12 mouse cellular contexts compared by ENCODE assay signal in genomic region chr4:106633281-106634085, GRCm38 (mm10). TPM values are rescaled to one million over a fixed set of nuclear protein-coding genes. Genes with fewer than 3 reads are reported as not detected.
A peak's percentile ranks its signal among the peaks of the same experiment; 100 is the strongest.
DNase-seq lines count a peak whose midpoint lies in the region; ATAC-seq and TF ChIP-seq lines count a peak whose summit lies in the region.
"Had no signal": no experiment of that assay in that cellular context is flagged by ENCODE, and none has a peak within 500 bp of the region (broad histone marks: within the 10 kb centered on the region; RNA-seq: fewer than 3 reads in every experiment).

No protein-coding gene starts in this region.

- intact Hi-C loops in heart, postnatal 25 days (cut with DNase I): loop anchor here (5.0 kb wide), 2 partner anchors 39 to 529 kb away; no protein-coding TSS in a partner anchor

- peak overlapping the region; percentile 35; the same call in 1 of the 2 replicates for H3K27ac ChIP-seq in heart, embryonic 11.5 days (ENCODE audit: low read depth, low read length)
- H3K27ac ChIP-seq in lung, embryonic 14.5 days (ENCODE audit: low read depth): peak overlapping the region; percentile 65
- peak overlapping the region; percentile 74 for H3K27ac ChIP-seq in hindbrain, postnatal 0 days
- H3K27ac ChIP-seq in neural tube, embryonic 15.5 days (replicated peaks): peak overlapping the region; percentile 86
- H3K27ac ChIP-seq: macrophage had no signal

- TF ChIP-seq CTCF in lung, embryonic 14.5 days (IDR thresholded peaks at IDR 0.05; ENCODE audit: low read depth): no peak
- no peak for TF ChIP-seq CTCF in lung, adult 2 months (IDR thresholded peaks at IDR 0.05; ENCODE audit: insufficient read depth, low read length)
- no peak for TF ChIP-seq CTCF in hindbrain, postnatal 0 days (IDR thresholded peaks at IDR 0.05; ENCODE audit: low read depth)

- peaks cover 3% of the 10 kb centered on the region; the same call in 1 of the 2 replicates for H3K4me1 ChIP-seq in heart, embryonic 11.5 days (ENCODE audit: control insufficient read depth, insufficient read depth, low read length)
- H3K4me1 ChIP-seq in lung, embryonic 14.5 days (ENCODE audit: insufficient read depth): 0 out of 2 replicates have a peak, but pooled peaks cover 3% of the 10 kb centered on the region
- peaks cover 2% of the 10 kb centered on the region; the same call in 1 of the 2 replicates for H3K4me1 ChIP-seq in lung, adult 2 months (ENCODE audit: control insufficient read depth, insufficient read depth, low read length)
- H3K4me1 ChIP-seq in hindbrain, postnatal 0 days (ENCODE audit: insufficient read depth, low read length): peaks cover 28% of the 10 kb centered on the region
- peaks cover 57% of the 10 kb centered on the region for H3K4me1 ChIP-seq in neural tube, embryonic 15.5 days

- H3K4me3 ChIP-seq in heart, embryonic 11.5 days (ENCODE audit: low read depth, low read length): no peak overlapping the region
- no peak overlapping the region for H3K4me3 ChIP-seq in lung, embryonic 14.5 days (ENCODE audit: low read depth, low read length)
- no peak overlapping the region for H3K4me3 ChIP-seq in lung, adult 2 months (replicated peaks; ENCODE audit: extremely low read depth, low read depth, low read length)
- H3K4me3 ChIP-seq in hindbrain, postnatal 0 days (ENCODE audit: low read length): no peak overlapping the region
- H3K4me3 ChIP-seq in neural tube, embryonic 15.5 days (replicated peaks): no peak overlapping the region

- no peak for TF ChIP-seq POLR2A in lung, adult 2 months (IDR thresholded peaks at IDR 0.05; ENCODE audit: borderline replicate concordance, extremely low read depth, low read depth, low read length)

- no peak for ATAC-seq in heart, embryonic 11.5 days (replicated peaks; ENCODE audit: insufficient number of reproducible peaks, low FRiP score, low TSS enrichment)
- ATAC-seq in lung, embryonic 14.5 days (ENCODE audit: insufficient read depth): peak; percentile 20; the same call in 1 of the 2 replicates
- ATAC-seq in hindbrain, postnatal 0 days: peak; percentile 4; the same call in 1 of the 2 replicates
- ATAC-seq in neural tube, embryonic 15.5 days (ENCODE audit: low FRiP score): peak; percentile 60

- H3K4me2 ChIP-seq in heart, embryonic 11.5 days: no peak overlapping the region
- H3K4me2 ChIP-seq in lung, embryonic 14.5 days: no peak overlapping the region
- no peak overlapping the region for H3K4me2 ChIP-seq in hindbrain, postnatal 0 days (ENCODE audit: low read depth, low read length)
- H3K4me2 ChIP-seq in neural tube, embryonic 15.5 days: peak overlapping the region; percentile 30

- 32% methylated on average over 8 of the region's 8 CpGs for WGBS in heart, embryonic 11.5 days (ENCODE audit: insufficient replicate concordance)
- 21% methylated on average over 8 of the region's 8 CpGs for WGBS in lung, embryonic 14.5 days
- WGBS in lung, adult 2 months: 27% methylated on average over 8 of the region's 8 CpGs
- 22% methylated on average over 8 of the region's 8 CpGs for WGBS in hindbrain, postnatal 0 days
- 20% methylated on average over 8 of the region's 8 CpGs for WGBS in neural tube, embryonic 15.5 days

- no peaks in the 10 kb centered on the region for H3K36me3 ChIP-seq in heart, embryonic 11.5 days (ENCODE audit: control insufficient read depth, insufficient read depth, low read length)
- no peaks in the 10 kb centered on the region for H3K36me3 ChIP-seq in lung, embryonic 14.5 days (ENCODE audit: insufficient read depth)
- H3K36me3 ChIP-seq in hindbrain, postnatal 0 days (ENCODE audit: insufficient read depth, low read length): no peaks in the 10 kb centered on the region
- no peaks in the 10 kb centered on the region for H3K36me3 ChIP-seq in neural tube, embryonic 15.5 days

- H3K27me3 ChIP-seq in heart, embryonic 11.5 days (ENCODE audit: control insufficient read depth, insufficient read depth, low read length): peaks cover 17% of the 10 kb centered on the region
- no peaks in the 10 kb centered on the region; the same call in 1 of the 2 replicates for H3K27me3 ChIP-seq in lung, embryonic 14.5 days (ENCODE audit: insufficient read depth, low read length)
- H3K27me3 ChIP-seq in hindbrain, postnatal 0 days (ENCODE audit: insufficient read depth, low read length): no peaks in the 10 kb centered on the region
- no peaks in the 10 kb centered on the region for H3K27me3 ChIP-seq in neural tube, embryonic 15.5 days (replicated peaks)

- no peaks in the 10 kb centered on the region for H3K9me3 ChIP-seq in heart, embryonic 11.5 days (replicated peaks; ENCODE audit: control insufficient read depth, low read length)
- H3K9me3 ChIP-seq in lung, embryonic 14.5 days (ENCODE audit: low read depth, low read length): no peaks in the 10 kb centered on the region
- no peaks in the 10 kb centered on the region for H3K9me3 ChIP-seq in hindbrain, postnatal 0 days (ENCODE audit: low read length)
- H3K9me3 ChIP-seq in neural tube, embryonic 15.5 days (replicated peaks): no peaks in the 10 kb centered on the region

- H3K9ac ChIP-seq in heart, embryonic 11.5 days (ENCODE audit: low read depth, low read length): no peak overlapping the region
- H3K9ac ChIP-seq in lung, embryonic 14.5 days: no peak overlapping the region
- no peak overlapping the region; the same call in 1 of the 2 replicates for H3K9ac ChIP-seq in hindbrain, postnatal 0 days (replicated peaks; ENCODE audit: low read length)
- H3K9ac ChIP-seq in neural tube, embryonic 15.5 days (replicated peaks): 0 out of 2 replicates have a peak overlapping the region, but pooled peaks have one; percentile 10

- DNase-seq in heart, postnatal 25 days (ENCODE audit: low spot score): no peak
- DNase-seq in lung, embryonic 14.5 days: peak; percentile 44
- DNase-seq in lung, adult 2 months: no peak
- DNase-seq in hindbrain, postnatal 0 days (ENCODE audit: low spot score): peak; percentile 36
- DNase-seq in cerebellum, adult 11-12 months: no peak
- no peak for DNase-seq in gastrocnemius, postnatal 25 days
- DNase-seq: adrenal gland, adult 8-10 months; right cerebral cortex, postnatal 14 days had no signal

RNA-seq across cellular contexts. Expression of gene Ttc22, which starts 11.3 kb away (rescaled TPM):
- 0.43 and 0.66 TPM in 2 replicates for polyA plus RNA-seq in heart, embryonic 11.5 days (2014; fragmentation: Nextera tagmentation; extraction: Ambion mirVana)
- under 1 TPM in 1 of 2 experiments, not detected in 1; 0.08 TPM for total RNA-seq in heart, postnatal 25 days (2021)
- 0.92 and 1.1 TPM in 2 replicates for polyA plus RNA-seq in lung, embryonic 14.5 days (2014; fragmentation: Nextera tagmentation; extraction: Ambion mirVana)
- polyA plus RNA-seq in lung, adult 2 months (2012; rRNA removed): 1.8 and 8.2 TPM in 2 replicates
- 0.89 and 1.0 TPM in 2 replicates for total RNA-seq in hindbrain, postnatal 0 days (2014; rRNA removed)
- 1.8 and 2.3 TPM in 2 replicates for polyA plus RNA-seq in hindbrain, postnatal 0 days (2015; fragmentation: Nextera tagmentation; extraction: Ambion mirVana)
- 2.0 and 2.2 TPM in 2 replicates for polyA plus RNA-seq in neural tube, embryonic 15.5 days (2015; fragmentation: Nextera tagmentation; extraction: Ambion mirVana)
- not detected for total RNA-seq in gastrocnemius, postnatal 25 days (2021)
- total RNA-seq: CH12.LX had no signal
- polyA plus RNA-seq: macrophage had no signal

RNA-seq across cellular contexts. Expression of gene Lexm, which starts 16.4 kb away (rescaled TPM):
- polyA plus RNA-seq in heart, embryonic 11.5 days (2014; fragmentation: Nextera tagmentation; extraction: Ambion mirVana): 0.34 and 1.3 TPM in 2 replicates
- total RNA-seq in heart, postnatal 25 days (2021): not detected
- polyA plus RNA-seq in lung, embryonic 14.5 days (2014; fragmentation: Nextera tagmentation; extraction: Ambion mirVana): not detected in 2 replicates
- 0.11 TPM in 1 of 2 replicates, not detected in the other for polyA plus RNA-seq in lung, adult 2 months (2012; rRNA removed)
- total RNA-seq in hindbrain, postnatal 0 days (2014; rRNA removed): 0.43 TPM in 1 of 2 replicates, not detected in the other
- not detected in 2 replicates for polyA plus RNA-seq in hindbrain, postnatal 0 days (2015; fragmentation: Nextera tagmentation; extraction: Ambion mirVana)
- not detected in 2 replicates for polyA plus RNA-seq in neural tube, embryonic 15.5 days (2015; fragmentation: Nextera tagmentation; extraction: Ambion mirVana)
- not detected for total RNA-seq in gastrocnemius, postnatal 25 days (2021)
- total RNA-seq: adrenal gland, adult 8-10 months had no signal
- polyA plus RNA-seq: macrophage had no signal

RNA-seq across cellular contexts. Expression of gene Pars2, which starts 17.4 kb away (rescaled TPM):
- polyA plus RNA-seq in heart, embryonic 11.5 days (2014; fragmentation: Nextera tagmentation; extraction: Ambion mirVana): 11.3 and 12.2 TPM in 2 replicates
- total RNA-seq in heart, postnatal 25 days (2021): 1 to 10 TPM; 4.2 to 5.6 TPM
- polyA plus RNA-seq in lung, embryonic 14.5 days (2014; fragmentation: Nextera tagmentation; extraction: Ambion mirVana): 14.3 and 14.5 TPM in 2 replicates
- polyA plus RNA-seq in lung, adult 2 months (2012; rRNA removed): 3.5 and 7.8 TPM in 2 replicates
- 8.4 and 12.1 TPM in 2 replicates for total RNA-seq in hindbrain, postnatal 0 days (2014; rRNA removed)
- 7.4 and 9.1 TPM in 2 replicates for polyA plus RNA-seq in hindbrain, postnatal 0 days (2015; fragmentation: Nextera tagmentation; extraction: Ambion mirVana)
- 8.8 and 10.1 TPM in 2 replicates for polyA plus RNA-seq in neural tube, embryonic 15.5 days (2015; fragmentation: Nextera tagmentation; extraction: Ambion mirVana)
- total RNA-seq in gastrocnemius, postnatal 25 days (2021): 1 to 10 TPM; 1.7 to 1.8 TPM

RNA-seq across cellular contexts. Expression of gene Ttc4, which starts 45.3 kb away (rescaled TPM):
- polyA plus RNA-seq in heart, embryonic 11.5 days (2014; fragmentation: Nextera tagmentation; extraction: Ambion mirVana): 54.2 and 62.5 TPM in 2 replicates
- total RNA-seq in heart, postnatal 25 days (2021): 10 to 100 TPM; 17.0 to 17.3 TPM
- 79.1 and 80.4 TPM in 2 replicates for polyA plus RNA-seq in lung, embryonic 14.5 days (2014; fragmentation: Nextera tagmentation; extraction: Ambion mirVana)
- 27.4 and 37.1 TPM in 2 replicates for polyA plus RNA-seq in lung, adult 2 months (2012; rRNA removed)
- 106 and 118 TPM in 2 replicates for total RNA-seq in hindbrain, postnatal 0 days (2014; rRNA removed)
- polyA plus RNA-seq in hindbrain, postnatal 0 days (2015; fragmentation: Nextera tagmentation; extraction: Ambion mirVana): 83.0 and 84.0 TPM in 2 replicates
- polyA plus RNA-seq in neural tube, embryonic 15.5 days (2015; fragmentation: Nextera tagmentation; extraction: Ambion mirVana): 134 and 149 TPM in 2 replicates
- 10 to 100 TPM; 24.7 to 28.6 TPM for total RNA-seq in gastrocnemius, postnatal 25 days (2021)

Comparison
In these comparisons a context has a peak if more than half of its experiments do, and no peak if none do; other contexts are left out.
1. DNase-seq: peak in lung, embryonic 14.5 days (single experiment) and hindbrain, postnatal 0 days (single experiment); none in heart, postnatal 25 days (single experiment), lung, adult 2 months (single experiment), cerebellum, adult 11-12 months (single experiment) and gastrocnemius, postnatal 25 days (single experiment).
2. H3K27ac ChIP-seq: peak in every context shown above with its lines; median percentile 86 in neural tube, embryonic 15.5 days; 74 in hindbrain, postnatal 0 days; 65 in lung, embryonic 14.5 days; 35 in heart, embryonic 11.5 days.